13 mouse cellular contexts compared by ENCODE assay signal in genomic region chr4:152463147-152463546, GRCm38 (mm10). TPM values are rescaled to one million over a fixed set of nuclear protein-coding genes. Genes with fewer than 3 reads are reported as not detected.
DNase-seq lines count a peak whose midpoint lies in the region.
"Had no signal": no experiment of that assay in that cellular context is flagged by ENCODE, and none has a peak within 500 bp of the region (broad histone marks: within the 10 kb centered on the region; RNA-seq: fewer than 3 reads in every experiment).

No protein-coding gene starts in this region.

- no peak overlapping the region for H3K4me3 ChIP-seq in hindbrain, embryonic 10.5 days
- H3K4me3 ChIP-seq: forebrain, embryonic 13.5 days; hindbrain, embryonic 15.5 days had no signal

- H3K36me3 ChIP-seq in hindbrain, embryonic 10.5 days, result no peaks in the 10 kb centered on the region
- H3K36me3 ChIP-seq: hindbrain, embryonic 15.5 days had no signal

- peaks cover 8% of the 10 kb centered on the region for H3K4me1 ChIP-seq in hindbrain, embryonic 10.5 days (replicated peaks)

- no peaks in the 10 kb centered on the region for H3K27me3 ChIP-seq in hindbrain, embryonic 10.5 days (ENCODE audit: insufficient read depth, poor library complexity, severe bottlenecking)
- H3K27me3 ChIP-seq: forebrain, embryonic 13.5 days; hindbrain, embryonic 15.5 days had no signal

- DNase-seq in cerebellum, postnatal 14 days, result peak; percentile 51 to 59
- DNase-seq in cerebellum, adult 9-10 months, result no peak
- peak; percentile 25 to 28 for DNase-seq in kidney, adult 8-10 months
- DNase-seq in kidney, postnatal 4 days, result no peak
- DNase-seq in gastrocnemius, postnatal 10 days, result peak; percentile 68
- DNase-seq in heart, postnatal 14 days, result peak; percentile 59 to 65
- no peak for DNase-seq in hindbrain, embryonic 10.5 days (ENCODE audit: low spot score)
- no peak for DNase-seq in spleen, adult 12 weeks (ENCODE audit: low spot score)
- DNase-seq: adrenal gland, adult 8-10 months; lung, embryonic 14.5 days had no signal

- intact Hi-C loops in heart, postnatal 14 days (cut with DNase I), result no loop called here

- WGBS in hindbrain, embryonic 10.5 days, result 86% methylated on average over 9 of the region's 9 CpGs

- no peak overlapping the region for H3K27ac ChIP-seq in hindbrain, embryonic 10.5 days
- H3K27ac ChIP-seq: forebrain, embryonic 13.5 days; hindbrain, embryonic 15.5 days had no signal

- H3K9me3 ChIP-seq in hindbrain, embryonic 10.5 days, result no peaks in the 10 kb centered on the region
- H3K9me3 ChIP-seq: forebrain, embryonic 13.5 days; hindbrain, embryonic 15.5 days had no signal

RNA-seq across cellular contexts. Expression of gene Nphp4, which starts 13.4 kb away (rescaled TPM):
- 1 to 10 TPM; 1.2 to 1.8 TPM for total RNA-seq in gastrocnemius, postnatal 10 days (2021)
- 1 to 10 TPM; 1.8 to 2.3 TPM for total RNA-seq in heart, postnatal 14 days (2021)
- polyA plus RNA-seq in hindbrain, embryonic 10.5 days (2016; fragmentation: Nextera tagmentation; extraction: Ambion mirVana), result 7.3 and 9.9 TPM in 2 replicates
- total RNA-seq: liver, adult 2 months had no signal

RNA-seq across cellular contexts. Expression of gene Kcnab2, which starts 14.5 kb away (rescaled TPM):
- total RNA-seq in gastrocnemius, postnatal 10 days (2021), result 1 to 10 TPM; 3.2 to 5.4 TPM
- total RNA-seq in heart, postnatal 14 days (2021), result 1 to 10 TPM; 2.1 to 4.2 TPM
- 11.6 and 16.0 TPM in 2 replicates for polyA plus RNA-seq in hindbrain, embryonic 10.5 days (2016; fragmentation: Nextera tagmentation; extraction: Ambion mirVana)

Comparison
In these comparisons a context has a peak if more than half of its experiments do, and no peak if none do; other contexts are left out.
1. DNase-seq: peak in cerebellum, postnatal 14 days (2 of 2), kidney, adult 8-10 months (2 of 2), gastrocnemius, postnatal 10 days (single experiment) and heart, postnatal 14 days (2 of 2); none in cerebellum, adult 9-10 months (single experiment), kidney, postnatal 4 days (0 of 2), hindbrain, embryonic 10.5 days (single experiment) and spleen, adult 12 weeks (single experiment).